Mouse (Mus musculus) large intestine, adult 2 months (tissue): Measurements from ENCODE around the gene Per3. TPM values are rescaled to one million over a fixed set of nuclear protein-coding genes. Genes with fewer than 3 reads are reported as not detected.
A peak's percentile ranks its signal among the peaks of the same experiment; 100 is the strongest.

Source experiments
- DNase-seq: peaks from one replicate; pipeline ENCODE4 v3.0.0-alpha.2; 2012; ENCODE audit warnings: low read depth, low spot score
- WGBS: fragments of 180-500 bp; shearing (Covaris S2); methylation state at CpG from one replicate; pipeline ENCODE4 v1.1.7; 2018; 5-methylcytosine and 5-hydroxymethylcytosine counted together
- polyA plus RNA-seq: library from polyadenylated mRNA; depleted of rRNA; stranded (reverse); fragments of >200 nt; gene quantifications from 2 replicates; pipeline ENCODE4 v1.2.3, GENCODE M21; 2012; rRNA removed

The Per3 gene
- polyA plus RNA-seq, 1 experiment: 1.8 TPM

DNA sequence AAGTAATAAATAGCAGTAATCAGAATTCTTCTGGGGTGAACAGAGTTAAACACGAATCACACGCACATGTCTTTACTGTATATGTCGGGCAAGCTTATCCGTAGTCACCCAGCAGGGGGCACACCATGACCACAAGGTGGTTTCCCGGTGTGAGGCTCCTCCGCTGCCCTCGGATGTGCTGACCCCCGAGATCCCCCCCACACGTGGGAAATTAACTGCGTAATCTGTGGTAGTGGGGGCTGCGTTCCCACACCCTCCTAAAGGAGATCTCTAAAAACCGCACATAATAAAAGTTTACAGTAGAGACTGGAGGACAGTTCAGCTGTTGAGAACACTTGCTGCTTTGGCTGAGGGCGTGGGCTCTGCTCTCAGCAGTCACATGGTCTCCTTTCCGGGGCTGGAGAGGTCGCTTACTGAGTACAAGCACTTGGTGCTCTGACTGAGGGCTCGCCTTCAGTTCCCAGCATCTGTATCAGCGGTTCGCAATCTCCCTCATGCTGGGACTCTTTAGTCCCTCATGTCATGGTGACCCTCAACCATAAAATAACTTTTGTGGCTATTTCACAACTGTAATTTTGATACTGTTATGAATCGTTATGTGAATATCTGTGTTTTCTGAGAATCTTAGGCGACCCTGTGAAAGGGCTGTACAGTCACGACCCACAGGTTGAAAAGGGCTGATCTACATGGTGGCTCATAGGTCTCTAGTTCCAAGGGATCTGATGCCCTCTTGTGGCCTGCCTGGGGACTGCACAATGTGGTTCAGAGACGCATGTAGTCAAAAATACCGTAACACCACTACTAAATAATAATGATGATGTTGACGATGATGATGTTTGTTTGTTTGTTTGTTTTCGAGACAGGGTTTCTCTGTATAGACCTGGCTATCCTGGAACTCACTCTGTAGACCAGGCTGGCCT is 79.6 kb downstream of the Per3 start:
- peak; percentile 67 for DNase-seq
- 8% methylated on average over 25 of the region's 25 CpGs for WGBS

DNA sequence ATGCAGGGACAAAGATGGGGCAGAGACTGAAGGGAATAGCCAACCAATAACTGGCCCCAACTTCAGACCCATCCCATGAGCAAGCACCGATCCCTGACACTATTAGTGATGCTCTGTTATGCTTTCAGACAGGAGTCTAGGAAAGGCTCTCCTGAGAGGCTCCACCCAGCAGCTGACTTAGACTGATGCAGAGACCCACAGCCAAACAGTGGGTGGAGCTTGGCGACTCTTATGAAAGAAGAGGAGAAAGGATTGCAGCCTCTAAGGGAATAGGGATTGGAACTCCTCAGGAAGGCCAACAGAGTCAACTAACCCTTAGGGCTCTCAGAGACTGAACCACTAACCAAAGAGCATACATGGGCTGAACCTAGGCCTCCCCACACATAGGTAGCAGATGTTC is 80.8 kb downstream of the Per3 start:
- no peak for DNase-seq
- 58% methylated on average over 2 of the region's 2 CpGs for WGBS

- WGBS: 16% methylated on average over 6 of the region's 6 CpGs
Measured at GRCm38 (mm10) chr4:150962231-150962630, 82.2 kb downstream of the Per3 start.

DNA sequence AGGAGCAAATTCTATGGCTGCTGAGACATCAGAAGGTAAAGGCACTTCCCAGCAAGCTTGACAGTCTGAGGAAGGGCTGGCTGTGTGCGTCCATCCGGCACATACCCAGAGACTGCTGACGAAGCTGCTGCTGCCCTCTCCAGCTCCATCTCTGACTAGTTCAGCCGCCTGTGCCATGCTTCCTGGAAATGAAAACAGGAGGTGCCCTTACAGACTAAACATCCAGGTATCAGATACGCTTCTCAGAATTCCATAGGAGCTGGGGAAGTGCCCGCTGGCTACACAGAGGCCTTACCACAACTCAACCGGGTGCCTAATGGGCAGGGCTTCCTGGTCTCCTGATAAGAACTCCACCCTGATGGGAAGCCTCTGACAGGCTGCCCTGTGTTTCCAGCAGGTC is 85.9 kb downstream of the Per3 start:
- no peak for DNase-seq
- 66% methylated on average over 7 of the region's 7 CpGs for WGBS

More at GRCm38 (mm10) chr4:150962231-150962630, 82.2 kb downstream of the Per3 start:
- DNase-seq: peak; percentile 25

DNA sequence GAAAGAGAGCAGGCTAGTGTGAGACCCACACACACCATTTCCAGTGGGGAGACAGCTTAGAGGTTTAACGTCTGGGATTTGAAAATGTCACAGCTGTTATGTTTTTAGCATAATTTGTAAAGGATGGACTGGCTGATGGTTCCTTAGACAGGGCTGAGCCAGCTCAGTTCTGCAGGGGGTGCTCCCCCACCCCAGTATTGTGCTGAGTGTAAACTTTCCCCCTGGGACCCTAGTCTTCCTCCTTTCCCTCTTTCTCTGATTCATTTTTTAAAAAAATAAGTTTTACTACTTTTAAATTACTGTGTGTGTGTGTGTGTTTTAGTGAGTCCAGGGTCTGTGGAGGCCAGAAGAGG is 87.4 kb downstream of the Per3 start:
- 63% methylated on average over 1 of the region's 1 CpGs for WGBS

DNA sequence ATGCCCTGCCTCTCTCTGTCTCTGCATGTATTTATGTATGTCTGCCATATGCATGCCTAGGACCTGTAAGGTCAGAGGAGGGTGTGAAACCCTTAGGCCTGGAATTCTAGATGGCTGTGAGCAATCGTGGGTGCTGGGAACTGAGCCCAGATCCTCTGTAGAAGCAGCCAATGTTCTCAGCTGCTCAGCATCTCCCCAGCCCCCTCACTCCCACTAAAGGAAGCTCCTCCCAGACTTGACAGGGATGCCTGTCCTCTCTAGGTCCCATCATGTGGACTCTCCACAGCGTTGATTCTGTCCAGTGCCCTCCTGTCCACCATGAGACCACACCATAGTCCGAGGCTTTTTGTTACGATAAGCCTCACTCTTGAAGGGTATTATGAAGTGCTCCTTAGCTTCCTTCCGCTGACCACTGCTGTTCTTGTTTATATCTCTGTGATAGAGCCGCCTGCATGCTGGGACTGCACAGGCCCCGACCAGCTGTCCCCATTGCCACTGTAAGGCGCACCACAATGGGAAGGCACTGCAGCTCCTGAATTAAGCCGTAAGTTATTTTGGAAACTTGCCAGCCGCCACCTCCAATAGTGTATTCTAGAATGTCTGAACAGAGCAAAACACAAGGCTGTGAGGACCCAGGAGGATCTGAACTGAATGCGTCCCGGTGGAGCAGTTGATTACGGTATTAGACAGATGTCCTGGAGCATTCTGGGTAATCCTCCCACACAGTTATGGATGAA is 87.9 kb downstream of the Per3 start:
- WGBS: 69% methylated on average over 13 of the region's 13 CpGs
- no peak for DNase-seq

More for the DNA sequence above, 87.4 kb downstream of the Per3 start:
- DNase-seq: no peak

Other genes with a start within 250 kb of the Per3 start
- gene Errfi1, start 190.7 kb downstream of the Per3 start, polyA plus RNA-seq: 13.4 and 29.4 TPM in 2 replicates
- gene Park7, start 130.2 kb downstream of the Per3 start, polyA plus RNA-seq: 124 and 128 TPM in 2 replicates
- 1.3 and 1.8 TPM in 2 replicates for gene Tnfrsf9, start 130.1 kb downstream of the Per3 start, polyA plus RNA-seq
- not detected in 2 replicates for gene Uts2, start 47.6 kb downstream of the Per3 start, polyA plus RNA-seq
- 54.0 and 61.4 TPM in 2 replicates for gene Vamp3, start 13.3 kb upstream of the Per3 start, polyA plus RNA-seq
- gene Gm13090, start 44.9 kb upstream of the Per3 start, polyA plus RNA-seq: not detected in 2 replicates